ENCODE assay signal across 5 mouse cellular contexts in genomic region chr9:32959468-32959867, GRCm38 (mm10).
DNase-seq lines count a peak whose midpoint lies in the region; ATAC-seq lines count a peak whose summit lies in the region.
"Not testable (repeated sequence)": the region's sequence is repeated elsewhere in the genome, so short reads cannot be mapped to it uniquely, and the experiment has no call there.

No protein-coding gene starts in this region.

- H3K27me3 ChIP-seq in splenic B cell, adult 2 months (ENCODE audit: control insufficient read depth, insufficient read depth, low read length, poor library complexity, severe bottlenecking), result not testable (repeated sequence)

- peak; percentile 40 to 60 for DNase-seq in B cell, adult 2 months
- DNase-seq in heart, adult 11 months, result peak; percentile 21
- DNase-seq in splenic B cell, adult 2 months (ENCODE audit: low read depth, low spot score), result peak; percentile 49

- not testable (repeated sequence) for H3K36me3 ChIP-seq in splenic B cell, adult 2 months (ENCODE audit: control insufficient read depth, insufficient read depth, low read length, poor library complexity, severe bottlenecking)

- peak; percentile 80 for ATAC-seq in CD4-positive, CD25-positive, alpha-beta regulatory T cell, adult 4 months
- peak; percentile 65 for ATAC-seq in inflammation-experienced regulatory T-cells, adult 6 months

Comparison
In these comparisons a context has a peak if more than half of its experiments do, and no peak if none do; other contexts are left out.
1. Peak in every context shown above with its lines: DNase-seq and ATAC-seq.